In genomic region chr5:34985867-34986266, GRCm38 (mm10) we compare ENCODE assay signal across 9 mouse cellular contexts. TPM values are rescaled to one million over a fixed set of nuclear protein-coding genes. Genes with fewer than 3 reads are reported as not detected.
DNase-seq lines count a peak whose midpoint lies in the region; ATAC-seq and TF ChIP-seq lines count a peak whose summit lies in the region.
"Had no signal": no experiment of that assay in that cellular context is flagged by ENCODE, and none has a peak within 500 bp of the region (broad histone marks: within the 10 kb centered on the region; RNA-seq: fewer than 3 reads in every experiment).

No protein-coding gene starts in this region.

- ATAC-seq in intestine, embryonic 14.5 days (replicated peaks; ENCODE audit: low FRiP score, low TSS enrichment, low read depth) = 0 out of 2 replicates have a peak, but pooled peaks have one; percentile 53
- ATAC-seq in intestine, embryonic 16.5 days = no peak; the same call in 1 of the 2 replicates
- ATAC-seq in cerebellum, adult (ENCODE audit: insufficient number of reproducible peaks, low FRiP score, low TSS enrichment) = peak; percentile 36; the same call in 1 of the 2 replicates
- no peak for ATAC-seq in limb, embryonic 11.5 days (ENCODE audit: insufficient number of reproducible peaks, low FRiP score, low TSS enrichment, low read depth)
- peak; percentile 25; the same call in 1 of the 2 replicates for ATAC-seq in neutrophil, adult 5-6 weeks (ENCODE audit: extremely low read depth, insufficient number of reproducible peaks, low FRiP score, poor library complexity, severe bottlenecking)

- 0 out of 2 replicates have a peak, but pooled peaks cover 3% of the 10 kb centered on the region for H3K4me1 ChIP-seq in intestine, embryonic 14.5 days (replicated peaks; ENCODE audit: control insufficient read depth, insufficient read depth, low read length)
- peaks cover 5% of the 10 kb centered on the region; the same call in 1 of the 2 replicates for H3K4me1 ChIP-seq in intestine, embryonic 16.5 days (ENCODE audit: control insufficient read depth, insufficient read depth, low read length)
- H3K4me1 ChIP-seq in limb, embryonic 11.5 days (ENCODE audit: control insufficient read depth, insufficient read depth, low read length) = no peaks in the 10 kb centered on the region
- H3K4me1 ChIP-seq in testis, adult 2 months (ENCODE audit: control insufficient read depth, insufficient read depth, low read length) = no peaks in the 10 kb centered on the region

- no peak for TF ChIP-seq POLR2A in testis, adult 2 months (IDR thresholded peaks at IDR 0.05; ENCODE audit: control insufficient read depth, low read depth, low read length)

- no peaks in the 10 kb centered on the region for H3K9me3 ChIP-seq in intestine, embryonic 14.5 days (ENCODE audit: control insufficient read depth, low read length)
- H3K9me3 ChIP-seq in intestine, embryonic 16.5 days (ENCODE audit: control insufficient read depth, low read length) = no peaks in the 10 kb centered on the region
- H3K9me3 ChIP-seq in limb, embryonic 11.5 days (ENCODE audit: control insufficient read depth, low read length) = no peaks in the 10 kb centered on the region
- H3K9me3 ChIP-seq: embryonic facial prominence, embryonic 12.5 days had no signal

- 43% methylated on average over 2 of the region's 2 CpGs for WGBS in intestine, embryonic 14.5 days
- 41% methylated on average over 2 of the region's 2 CpGs for WGBS in intestine, embryonic 16.5 days
- 42% methylated on average over 2 of the region's 2 CpGs for WGBS in limb, embryonic 11.5 days

- peak; percentile 89 for DNase-seq in intestine, embryonic 14.5 days (ENCODE audit: low spot score)
- DNase-seq in frontal cortex, postnatal 25 days (ENCODE audit: low spot score in 2 of 2) = peak; percentile 79 to 85
- DNase-seq in kidney, adult 9 months = peak; percentile 85
- peak; percentile 81 for DNase-seq in limb, embryonic 11.5 days (ENCODE audit: low spot score)

- no peak overlapping the region for H3K4me3 ChIP-seq in intestine, embryonic 14.5 days (ENCODE audit: low read depth, low read length)
- no peak overlapping the region for H3K4me3 ChIP-seq in intestine, embryonic 16.5 days (ENCODE audit: low read length)
- H3K4me3 ChIP-seq in limb, embryonic 11.5 days (ENCODE audit: low read depth, low read length) = no peak overlapping the region
- H3K4me3 ChIP-seq in testis, adult 2 months (ENCODE audit: control insufficient read depth, low read depth, low read length) = no peak overlapping the region
- H3K4me3 ChIP-seq: embryonic facial prominence, embryonic 12.5 days had no signal

- no peak overlapping the region for H3K4me2 ChIP-seq in intestine, embryonic 14.5 days (ENCODE audit: low read length)
- no peak overlapping the region for H3K4me2 ChIP-seq in intestine, embryonic 16.5 days (ENCODE audit: low read depth, low read length)
- no peak overlapping the region for H3K4me2 ChIP-seq in limb, embryonic 11.5 days (ENCODE audit: low read depth, severe bottlenecking)
- H3K4me2 ChIP-seq: embryonic facial prominence, embryonic 12.5 days had no signal

- TF ChIP-seq CTCF in testis, adult 2 months (IDR thresholded peaks at IDR 0.05; ENCODE audit: control insufficient read depth, insufficient read depth, insufficient replicate concordance, low read depth, low read length) = peak; percentile 74; the same call in 1 of the 2 replicates

- no peak overlapping the region for H3K9ac ChIP-seq in intestine, embryonic 14.5 days (ENCODE audit: low read length)
- no peak overlapping the region for H3K9ac ChIP-seq in intestine, embryonic 16.5 days (ENCODE audit: low read depth, low read length)
- H3K9ac ChIP-seq in limb, embryonic 11.5 days (ENCODE audit: low read length) = no peak overlapping the region
- H3K9ac ChIP-seq: embryonic facial prominence, embryonic 12.5 days had no signal

- H3K27ac ChIP-seq in intestine, embryonic 14.5 days (ENCODE audit: low read depth) = no peak overlapping the region
- H3K27ac ChIP-seq in intestine, embryonic 16.5 days (ENCODE audit: low read length) = no peak overlapping the region
- no peak overlapping the region for H3K27ac ChIP-seq in limb, embryonic 11.5 days (replicated peaks; ENCODE audit: low read depth, low read length)
- H3K27ac ChIP-seq in testis, adult 2 months (ENCODE audit: control insufficient read depth, insufficient read depth, low read depth, low read length) = no peak overlapping the region
- H3K27ac ChIP-seq: embryonic facial prominence, embryonic 12.5 days had no signal

- H3K36me3 ChIP-seq in intestine, embryonic 14.5 days (ENCODE audit: control insufficient read depth, insufficient read depth, low read length) = peaks cover 42% of the 10 kb centered on the region
- H3K36me3 ChIP-seq in intestine, embryonic 16.5 days (ENCODE audit: control insufficient read depth, insufficient read depth, low read length) = no peaks in the 10 kb centered on the region
- peaks cover 9% of the 10 kb centered on the region; the same call in 1 of the 2 replicates for H3K36me3 ChIP-seq in limb, embryonic 11.5 days (ENCODE audit: control insufficient read depth, insufficient read depth, low read length)
- peaks cover 1% of the 10 kb centered on the region for H3K36me3 ChIP-seq in testis, adult 2 months (ENCODE audit: control insufficient read depth, insufficient read depth, low read length)

- no peaks in the 10 kb centered on the region for H3K27me3 ChIP-seq in intestine, embryonic 14.5 days (replicated peaks; ENCODE audit: control insufficient read depth, insufficient read depth, low read length)
- H3K27me3 ChIP-seq in intestine, embryonic 16.5 days (replicated peaks; ENCODE audit: control insufficient read depth, insufficient read depth, low read length) = 0 out of 2 replicates have a peak, but pooled peaks cover 11% of the 10 kb centered on the region
- H3K27me3 ChIP-seq in limb, embryonic 11.5 days (ENCODE audit: control insufficient read depth, insufficient read depth, low read length) = no peaks in the 10 kb centered on the region
- no peaks in the 10 kb centered on the region for H3K27me3 ChIP-seq in testis, adult 2 months (ENCODE audit: control insufficient read depth, insufficient read depth, low read length)
- H3K27me3 ChIP-seq: embryonic facial prominence, embryonic 12.5 days had no signal

RNA-seq across cellular contexts. Expression of gene Rgs12, which starts 36.6 kb away (rescaled TPM):
- 19.0 and 22.2 TPM in 2 replicates for polyA plus RNA-seq in intestine, embryonic 14.5 days (2014; fragmentation: Nextera tagmentation; extraction: Ambion mirVana)
- 12.9 and 13.9 TPM in 2 replicates for polyA plus RNA-seq in intestine, embryonic 16.5 days (2015; fragmentation: Nextera tagmentation; extraction: Ambion mirVana)
- 38.4 and 38.7 TPM in 2 replicates for polyA plus RNA-seq in limb, embryonic 11.5 days (2014; fragmentation: Nextera tagmentation; extraction: Ambion mirVana)
- 1.5 and 2.1 TPM in 2 replicates for total RNA-seq in neutrophil, adult 5-6 weeks (2017)
- 35.2 and 54.7 TPM in 2 replicates for polyA plus RNA-seq in testis, adult 2 months (2012; rRNA removed)

RNA-seq across cellular contexts. Expression of gene Hgfac, which starts 55.4 kb away (rescaled TPM):
- 1.3 and 1.7 TPM in 2 replicates for polyA plus RNA-seq in intestine, embryonic 14.5 days (2014; fragmentation: Nextera tagmentation; extraction: Ambion mirVana)
- polyA plus RNA-seq in intestine, embryonic 16.5 days (2015; fragmentation: Nextera tagmentation; extraction: Ambion mirVana) = 14.1 and 14.9 TPM in 2 replicates
- 0.40 TPM in 1 of 2 replicates, not detected in the other for polyA plus RNA-seq in limb, embryonic 11.5 days (2014; fragmentation: Nextera tagmentation; extraction: Ambion mirVana)
- not detected in 2 replicates for total RNA-seq in neutrophil, adult 5-6 weeks (2017)
- polyA plus RNA-seq in testis, adult 2 months (2012; rRNA removed) = 1.8 and 3.0 TPM in 2 replicates

Comparison
In these comparisons a context has a peak if more than half of its experiments do, and no peak if none do; other contexts are left out.
1. ATAC-seq: peak in intestine, embryonic 14.5 days (single experiment), cerebellum, adult (single experiment) and neutrophil, adult 5-6 weeks (single experiment); none in intestine, embryonic 16.5 days (single experiment) and limb, embryonic 11.5 days (single experiment).
2. Peak in every context shown above with its lines, with median percentiles within 50 percentile points of each other: DNase-seq.